Mouse (Mus musculus) myocyte (in vitro differentiated cells): ENCODE data around the gene Grwd1.
"Not testable (repeated sequence)": the region's sequence is repeated elsewhere in the genome, so short reads cannot be mapped to it uniquely, and the experiment has no call there.

Experiments
- CEBPB ChIP-seq: IDR thresholded peaks from 2 replicates; pipeline ENCODE4 v1.6.1; 2011; ENCODE audit warnings: mild to moderate bottlenecking, moderate library complexity; ENCODE audit not compliant: poor library complexity, insufficient read depth, severe bottlenecking
- MYOG ChIP-seq, 3 experiments: IDR thresholded peaks; one replicate each; pipeline ENCODE4 v1.6.1; 2011; ENCODE audit warnings: control low read depth in 2 of 3, low read depth in 2 of 3, mild to moderate bottlenecking in 2 of 3; ENCODE audit not compliant: insufficient read length in 2 of 3, control insufficient read depth in 1 of 3, insufficient read depth in 1 of 3
- POLR2A ChIP-seq: IDR thresholded peaks from one replicate; pipeline ENCODE4 v1.6.1; 2011; ENCODE audit warnings: low read depth, mild to moderate bottlenecking, control low read depth, moderate library complexity; ENCODE audit not compliant: insufficient read length
- TCF12 ChIP-seq: IDR thresholded peaks from one replicate; pipeline ENCODE4 v1.6.1; 2011; ENCODE audit warnings: mild to moderate bottlenecking, control low read depth; ENCODE audit not compliant: poor library complexity, insufficient read depth, severe bottlenecking
- USF1 ChIP-seq: IDR thresholded peaks from one replicate; pipeline ENCODE4 v1.6.1; 2011; ENCODE audit warnings: low read depth, mild to moderate bottlenecking, control low read depth, moderate library complexity

GRCm38 (mm10) chr7:45878278-45878677 is 47.5 kb upstream of the Grwd1 start, which contains the start of gene Grin2d:
- not testable (repeated sequence) for TF ChIP-seq POLR2A; MYOG (IDR thresholded peaks at IDR 0.05; ENCODE audit: control insufficient read depth in 1 of 3, insufficient read depth in 1 of 3, insufficient read length in 2 of 3, low read depth in 2 of 3); CEBPB; USF1; TCF12
